Mouse (Mus musculus) brown adipose tissue, adult 24 weeks (tissue): ENCODE data around the gene Aars. TPM values are rescaled to one million over a fixed set of nuclear protein-coding genes. Genes with fewer than 3 reads are reported as not detected.
"Not testable (repeated sequence)": the region's sequence is repeated elsewhere in the genome, so short reads cannot be mapped to it uniquely, and the experiment has no call there.

Experiments used
- H3K27ac ChIP-seq: fragments of 200-500 bp; replicated peaks from 2 replicates; pipeline ENCODE4 v1.5.1; 2012; ENCODE audit warnings: low read depth, mild to moderate bottlenecking, low read length
- H3K4me1 ChIP-seq: fragments of 200-500 bp; 2 replicates; pipeline ENCODE4 v1.6.1; 2012; ENCODE audit warnings: low read length, mixed read lengths; ENCODE audit not compliant: control insufficient read depth, insufficient read depth, insufficient read length
- H3K4me3 ChIP-seq: fragments of 200-500 bp; 2 replicates; pipeline ENCODE4 v1.5.1; 2012; ENCODE audit warnings: low read depth, mild to moderate bottlenecking, low read length, moderate library complexity; ENCODE audit not compliant: insufficient read depth
- polyA plus RNA-seq: library from polyadenylated mRNA; stranded (reverse); fragments of >200 nt; gene quantifications from 2 replicates; pipeline ENCODE4 v1.2.4, GENCODE M21; 2012; ENCODE audit not compliant: missing spikeins, insufficient read depth, insufficient read length

Aars gene
- 27.1 and 45.8 TPM in 2 replicates for polyA plus RNA-seq

DNA sequence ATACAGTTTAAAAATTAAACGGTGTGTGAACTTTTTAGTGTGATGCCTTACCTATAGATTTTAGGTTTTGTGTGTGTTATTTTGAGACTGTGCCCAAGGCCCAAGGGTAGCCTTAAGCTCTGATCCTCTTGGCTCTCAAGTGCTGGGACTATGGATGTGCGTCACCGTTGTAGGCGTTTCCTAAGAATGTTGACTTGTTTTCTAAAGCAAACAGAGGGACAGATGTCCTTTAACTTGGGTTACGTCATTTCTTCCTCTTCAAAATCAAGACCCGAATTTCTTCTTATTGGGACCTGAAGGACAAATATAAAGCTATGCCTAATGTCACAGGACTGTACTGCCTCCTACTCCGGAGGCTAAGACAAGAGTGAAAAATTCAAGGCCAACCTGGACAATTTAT lies at the start of gene Aars:
Gene Aars (plus strand): TSS at position 229 of the 400 bp plus-strand sequence.
- Histone ChIP-seq H3K4me3 (peak within 1 kb of the TSS; percentile 74), H3K4me1 (no peaks in the 10 kb centered on the region), H3K27ac (peak within 1 kb of the TSS; percentile 76)

DNA sequence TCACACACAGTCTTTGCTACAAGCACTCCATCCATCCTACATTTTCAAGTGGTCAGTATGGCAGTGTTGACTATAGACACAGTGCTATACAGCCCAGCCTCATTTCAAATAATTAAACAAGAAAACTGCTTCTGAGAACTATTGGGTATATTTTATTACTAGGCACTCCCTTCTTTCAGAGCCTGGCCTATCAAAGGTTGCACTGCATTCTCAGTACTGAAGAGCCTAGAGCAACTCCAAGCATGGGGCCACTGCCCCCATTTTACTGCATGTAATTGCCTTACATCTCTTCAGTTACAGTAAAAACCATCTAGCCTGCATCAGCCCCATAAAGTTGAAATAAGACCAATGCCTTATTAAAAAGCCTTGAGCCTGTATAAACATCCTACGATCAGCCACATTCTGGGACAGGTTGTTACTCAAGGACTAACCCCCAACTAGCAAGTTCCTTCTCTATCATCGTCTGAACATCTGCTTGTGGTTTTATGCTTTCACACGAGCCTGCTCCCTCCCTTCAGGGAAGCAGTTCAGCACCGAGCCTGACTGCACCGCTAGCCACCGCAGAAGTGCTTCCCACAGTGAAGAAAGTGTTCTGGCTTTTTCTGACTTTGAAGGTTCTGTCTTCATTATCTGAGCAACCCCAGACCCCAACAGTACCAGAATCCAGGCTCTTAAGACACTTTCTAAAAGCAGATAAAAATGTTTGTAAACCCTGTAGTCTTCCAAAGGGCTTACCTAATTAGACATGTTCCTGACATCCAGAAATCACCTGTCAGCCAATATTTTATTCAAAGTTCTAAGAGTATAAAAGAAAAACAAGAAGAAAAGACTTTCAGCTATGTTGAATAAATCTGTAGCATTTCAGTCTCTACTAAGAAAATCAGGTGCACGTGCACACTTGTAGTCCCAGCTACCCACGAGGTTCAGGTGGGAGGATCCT lies 44.9 kb upstream of the Aars start:
- Histone ChIP-seq H3K27ac (no peak overlapping the region), H3K4me1 (no peaks in the 10 kb centered on the region), H3K4me3 (no peak overlapping the region)

DNA sequence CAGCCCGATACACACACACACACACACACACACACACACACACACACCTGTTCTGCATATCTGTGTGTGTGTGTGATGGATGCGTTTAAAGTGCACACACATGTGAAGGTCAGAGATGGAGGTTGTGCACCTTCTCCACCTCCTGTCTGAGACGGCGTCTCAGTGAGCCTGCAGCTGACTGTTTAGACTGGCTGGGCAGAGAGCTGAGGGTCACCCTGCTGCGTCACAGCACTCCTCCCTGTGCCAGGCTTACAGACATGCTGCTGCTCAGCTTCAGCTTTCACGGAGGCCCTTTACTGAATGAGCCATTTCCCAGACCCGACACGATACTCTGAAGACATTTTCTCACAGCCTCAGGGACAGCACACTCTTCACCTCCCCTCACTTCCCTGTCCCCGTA lies 42.9 kb upstream of the Aars start:
- no peak overlapping the region for H3K4me3 ChIP-seq
- H3K4me1 ChIP-seq, result no peaks in the 10 kb centered on the region
- no peak overlapping the region for H3K27ac ChIP-seq

DNA sequence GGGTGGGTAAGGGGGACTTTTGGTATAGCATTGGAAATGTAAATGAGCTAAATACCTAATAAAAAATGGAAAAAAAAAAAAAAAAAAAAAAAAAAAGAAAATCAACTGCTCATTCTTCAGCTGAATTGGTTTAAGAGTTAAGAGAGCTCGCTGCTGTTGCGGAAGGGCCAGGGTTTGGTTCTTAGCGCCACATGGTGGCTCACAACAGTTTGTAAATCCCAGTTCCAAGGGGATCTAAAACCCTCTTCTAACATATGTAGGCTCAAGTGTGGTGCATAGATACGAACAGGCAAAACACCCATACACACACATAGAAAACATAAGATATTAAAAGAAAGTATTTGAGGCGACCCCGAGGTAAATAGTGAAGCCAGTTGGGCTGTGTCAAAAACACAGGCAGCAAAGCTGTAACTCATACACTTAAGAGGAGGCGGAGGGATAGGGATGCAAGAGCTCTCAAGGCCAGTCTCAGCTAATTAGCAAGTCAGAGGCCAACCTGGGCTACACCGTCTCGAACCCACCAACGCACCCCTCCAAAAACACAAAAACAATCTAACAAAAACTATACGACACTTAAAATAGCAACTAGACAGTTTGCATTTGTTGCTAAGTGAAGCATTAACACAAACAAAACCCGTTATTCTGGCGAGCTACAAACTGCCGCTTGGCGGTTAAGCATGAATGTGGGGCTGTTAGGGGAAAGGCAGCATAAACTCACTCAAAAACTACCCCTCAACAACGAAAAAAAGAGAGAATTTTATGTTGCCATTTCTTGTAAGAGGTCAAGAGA lies 36.1 kb upstream of the Aars start:
- Histone ChIP-seq H3K27ac (peak overlapping the region; percentile 79), H3K4me3 (peak overlapping the region; percentile 99), H3K4me1 (peaks cover 5% of the 10 kb centered on the region)

DNA sequence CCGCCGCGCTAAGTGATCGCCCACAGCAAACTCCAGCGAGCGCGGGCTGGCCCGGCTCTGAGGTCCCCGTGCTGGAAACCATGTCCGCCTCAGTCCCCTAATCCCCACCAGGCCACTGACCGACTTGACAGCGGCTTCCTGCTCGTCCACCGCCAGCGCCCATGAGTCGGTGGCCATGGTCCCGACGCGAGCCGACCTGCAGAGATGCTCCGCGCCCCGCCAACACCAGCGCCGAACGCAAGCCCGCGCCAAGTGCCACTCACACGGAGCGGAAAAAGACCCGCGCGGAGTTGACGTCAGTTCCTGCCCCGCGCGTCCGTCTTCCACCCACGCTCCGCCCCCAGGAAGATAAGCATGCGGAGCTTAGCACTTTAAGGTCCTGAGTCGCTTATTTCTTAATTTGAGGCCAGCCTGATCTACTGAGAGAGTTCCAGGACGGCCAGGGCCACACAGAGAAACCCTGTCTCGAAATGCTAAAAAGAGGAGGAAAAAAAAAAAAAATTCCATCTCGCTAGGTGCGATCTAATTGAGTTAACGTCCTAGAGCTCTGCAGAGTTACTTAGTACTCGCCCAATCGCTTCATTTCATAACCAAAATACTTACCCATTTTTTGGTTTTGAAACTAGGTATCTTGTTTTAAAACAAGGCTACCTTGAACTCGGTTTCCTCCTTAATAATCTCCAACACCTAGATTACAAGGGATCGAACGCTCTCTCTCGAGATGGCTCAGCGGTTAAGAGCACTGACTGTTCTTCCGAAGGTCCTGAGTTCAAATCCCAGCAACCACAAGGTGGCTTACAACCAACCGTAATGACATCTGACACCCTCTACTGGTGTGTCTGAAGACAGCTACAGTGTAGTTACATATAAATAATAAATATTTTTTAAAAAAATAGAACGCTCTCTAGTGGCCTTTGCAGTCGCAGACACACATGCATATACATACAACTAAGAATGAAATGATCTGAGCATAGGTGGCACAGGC lies 35.1 kb upstream of the Aars start, which contains the start of gene Ddx19a:
Gene Ddx19a (minus strand): TSS at position 254 of the 985 bp plus-strand sequence.
- H3K4me3 ChIP-seq, result peak within 1 kb of the TSS; percentile 99
- peaks cover 5% of the 10 kb centered on the region for H3K4me1 ChIP-seq
- peak within 1 kb of the TSS; percentile 79 for H3K27ac ChIP-seq

DNA sequence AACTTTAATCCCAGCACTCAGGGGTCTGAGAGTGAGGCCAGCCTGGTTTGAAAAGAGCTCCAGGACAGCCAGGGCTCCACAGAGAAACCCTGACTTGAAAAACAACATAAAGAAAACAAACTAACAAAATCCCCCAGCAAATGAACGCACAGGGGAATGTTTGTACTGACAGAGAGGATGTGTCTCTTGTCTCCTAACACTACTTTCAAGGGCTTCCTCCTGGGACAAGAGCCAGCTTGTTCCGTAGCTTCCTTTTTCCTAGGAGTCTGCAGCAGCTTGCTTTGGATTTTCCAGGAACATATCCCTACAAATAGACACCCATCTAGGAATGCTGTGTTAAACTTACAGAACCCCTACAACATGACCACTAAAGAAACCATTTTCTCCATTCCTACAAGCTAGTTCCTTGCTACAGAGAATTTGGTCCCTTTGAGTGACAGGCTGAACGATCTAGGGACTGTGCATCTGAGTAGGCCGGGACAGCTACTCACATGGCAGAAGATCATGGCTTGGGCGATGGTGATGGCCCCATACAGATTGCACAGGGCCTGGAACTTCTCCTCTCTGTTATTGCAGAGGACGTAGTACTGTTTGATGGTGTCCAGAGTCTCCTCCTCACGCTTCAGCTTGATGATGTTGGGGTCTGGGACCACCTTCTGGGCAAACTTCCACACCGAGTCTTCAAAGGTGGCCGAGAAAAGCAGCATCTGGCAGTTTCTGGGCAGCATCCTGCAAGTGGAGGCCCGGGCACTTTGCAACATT lies 22.5 kb upstream of the Aars start:
- not testable (repeated sequence) for H3K27ac ChIP-seq, H3K4me3 ChIP-seq, H3K4me1 ChIP-seq

DNA sequence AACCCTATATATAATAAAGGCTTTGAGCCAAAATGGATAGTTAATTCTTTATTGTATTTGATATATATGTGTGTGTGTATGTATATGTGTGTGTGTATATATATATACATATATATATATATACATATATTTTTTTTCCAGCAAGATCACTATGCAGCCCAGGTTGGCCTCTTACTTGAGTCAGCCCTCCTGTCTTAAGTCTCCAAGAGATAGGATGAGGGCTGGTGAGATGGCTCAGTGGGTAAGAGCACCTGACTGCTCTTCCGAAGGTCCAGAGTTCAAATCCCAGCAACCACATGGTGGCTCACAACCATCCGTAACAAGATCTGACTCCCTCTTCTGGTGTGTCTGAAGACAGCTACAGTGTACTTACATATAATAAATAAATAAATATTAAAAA lies 6.3 kb upstream of the Aars start:
- not testable (repeated sequence) for H3K27ac ChIP-seq, H3K4me1 ChIP-seq, H3K4me3 ChIP-seq

DNA sequence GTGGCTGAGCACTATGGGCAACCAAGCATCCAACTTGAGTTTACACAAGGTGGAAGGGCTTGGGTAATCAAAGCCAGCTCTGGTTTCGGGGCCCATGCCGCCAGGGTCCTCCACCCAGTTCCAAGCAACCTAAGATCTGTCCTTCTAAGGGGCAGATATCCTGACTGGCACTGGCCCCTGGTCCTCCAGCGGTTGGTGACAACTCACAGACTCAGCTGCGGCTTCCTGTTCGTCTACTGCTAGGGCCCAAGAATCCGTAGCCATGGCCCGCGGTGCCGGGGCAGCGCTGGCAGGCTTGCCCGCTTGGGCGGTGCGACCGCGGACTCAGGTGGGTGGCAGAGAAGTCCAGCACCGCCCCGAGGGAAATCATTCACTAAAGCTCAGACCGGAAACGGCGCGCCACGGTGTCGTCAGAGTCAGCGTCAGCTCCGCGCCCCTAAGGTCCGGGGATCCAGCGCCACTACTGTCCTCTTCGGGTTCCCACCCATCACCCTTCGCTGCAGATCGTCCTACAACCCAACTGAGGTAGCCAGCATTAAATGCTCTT lies 5.5 kb upstream of the Aars start:
- Histone ChIP-seq H3K4me1 (no peaks in the 10 kb centered on the region), H3K27ac (peak overlapping the region; percentile 56), H3K4me3 (peak overlapping the region; percentile 75)

DNA sequence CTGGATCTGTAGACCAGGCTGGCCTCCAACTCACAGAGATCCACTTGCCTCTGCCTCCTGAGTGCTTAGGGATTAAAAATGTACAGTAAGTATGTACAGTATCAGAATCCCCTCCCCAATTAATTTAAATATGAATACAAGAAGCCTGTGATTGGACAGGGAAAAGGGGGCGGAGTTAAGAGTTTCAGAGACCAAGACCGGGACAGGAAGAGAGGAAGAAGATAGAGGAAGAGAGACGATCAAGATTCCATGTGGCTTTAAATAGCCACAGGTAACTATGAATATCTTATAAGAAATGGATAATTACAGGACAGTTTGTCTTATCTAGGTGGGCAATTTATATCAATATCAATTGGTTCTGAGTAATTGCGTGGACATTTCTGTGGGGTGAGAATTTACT lies 3.4 kb upstream of the Aars start:
- no peak overlapping the region for H3K27ac ChIP-seq
- no peaks in the 10 kb centered on the region for H3K4me1 ChIP-seq
- H3K4me3 ChIP-seq, result no peak overlapping the region

DNA sequence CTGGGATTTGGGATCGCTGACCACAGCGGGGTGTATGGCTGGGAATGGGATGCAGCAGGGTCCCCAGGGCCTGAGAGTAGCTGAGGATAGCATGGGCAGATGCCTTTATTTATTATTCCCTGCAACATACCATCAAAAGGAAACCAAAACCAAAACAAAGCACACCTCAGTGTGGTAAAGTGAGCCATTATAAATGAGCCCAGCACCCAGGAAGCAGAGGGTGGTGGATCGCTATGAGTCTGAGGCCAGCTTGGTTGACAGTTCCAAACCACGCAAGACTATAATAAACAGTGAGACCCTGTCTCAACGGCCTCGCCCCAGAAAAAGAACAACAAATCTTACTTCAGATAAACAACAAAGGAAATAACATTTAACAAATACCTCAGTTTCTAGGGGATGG lies 2.9 kb upstream of the Aars start:
- Histone ChIP-seq H3K4me3 (no peak overlapping the region), H3K4me1 (no peaks in the 10 kb centered on the region), H3K27ac (no peak overlapping the region)

DNA sequence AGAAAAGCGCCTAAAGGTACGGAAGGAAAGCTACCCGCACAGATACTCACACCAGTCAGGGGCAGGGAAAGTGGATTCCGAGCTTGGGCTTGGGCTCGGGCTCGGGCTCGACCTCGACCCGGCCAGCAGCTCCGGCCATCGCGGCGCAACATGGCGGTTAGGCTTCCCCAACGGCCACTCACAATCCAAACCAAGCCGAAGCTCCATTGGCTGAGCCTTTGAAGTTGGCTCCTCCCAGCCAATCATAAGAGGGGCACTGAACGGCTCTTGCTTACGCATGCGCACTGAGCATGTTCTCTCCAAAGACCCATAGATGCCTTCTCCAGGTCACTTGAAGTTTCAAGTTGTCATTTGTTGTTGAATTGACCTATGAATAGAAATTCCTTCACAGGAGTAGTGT lies 1.4 kb upstream of the Aars start, which contains the start of gene Ddx19b:
Gene Ddx19b (minus strand): TSS at position 180 of the 400 bp plus-strand sequence.
- Histone ChIP-seq H3K27ac (no peak within 1 kb of the TSS), H3K4me3 (no peak within 1 kb of the TSS), H3K4me1 (no peaks in the 10 kb centered on the region)

DNA sequence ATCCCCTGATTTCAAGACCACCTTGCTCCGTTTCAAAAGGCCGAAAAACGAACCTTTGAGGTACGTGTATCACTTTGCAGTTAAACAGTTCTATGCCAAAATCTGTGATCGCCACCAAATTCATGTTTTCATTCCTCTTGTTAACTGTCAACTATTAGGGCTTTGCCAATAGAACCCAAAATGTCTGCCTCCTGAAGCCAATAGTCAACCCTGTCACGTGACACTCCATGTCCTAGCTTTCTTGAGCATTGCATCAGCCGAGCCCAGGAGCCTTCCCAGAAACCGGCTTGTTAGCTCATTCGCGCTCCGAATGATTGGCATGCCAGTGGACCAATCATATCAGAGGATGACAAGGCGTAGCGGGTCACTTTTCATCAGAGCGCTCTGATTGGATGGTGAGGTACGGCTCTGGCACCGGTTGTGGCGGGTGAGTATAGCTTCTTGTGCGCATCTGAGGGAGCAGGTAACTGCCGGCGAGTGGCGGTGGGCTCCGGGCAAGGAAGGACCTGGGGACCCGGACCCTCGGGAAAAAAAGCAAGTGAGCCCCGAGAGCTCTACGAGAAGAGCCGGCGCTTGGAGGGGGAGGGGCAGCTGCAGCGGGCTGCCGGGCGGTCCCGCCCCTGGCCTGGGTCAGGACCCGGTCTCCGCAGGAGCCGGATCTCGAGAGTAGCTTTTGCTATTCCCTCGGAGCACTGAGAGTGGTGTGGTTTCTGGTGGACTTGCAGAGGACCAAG lies 705 bp downstream of the Aars start:
- H3K4me1 ChIP-seq, result no peaks in the 10 kb centered on the region
- peak overlapping the region; percentile 76 for H3K27ac ChIP-seq
- peak overlapping the region; percentile 74 for H3K4me3 ChIP-seq

DNA sequence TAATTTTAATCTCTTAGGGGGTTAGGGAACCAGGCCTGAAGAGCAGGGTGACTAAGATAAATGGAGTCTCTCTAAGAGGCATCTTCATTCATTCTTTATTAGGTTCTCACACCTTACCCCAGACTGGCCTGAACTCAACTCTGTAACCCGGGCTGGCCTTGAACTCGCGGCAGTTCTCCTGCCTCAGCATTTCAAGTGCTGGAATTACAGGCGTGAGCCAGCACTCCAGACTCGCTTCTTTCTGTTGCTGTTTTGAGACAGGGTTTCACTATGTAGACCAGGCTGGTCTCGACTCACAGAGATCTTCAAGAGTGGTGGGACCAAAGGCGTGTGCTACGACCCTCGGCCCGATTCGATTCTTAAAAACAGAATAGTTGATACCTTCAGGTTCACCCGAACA lies 1.3 kb downstream of the Aars start:
- Histone ChIP-seq H3K27ac (peak overlapping the region; percentile 76), H3K4me3 (peak overlapping the region; percentile 74), H3K4me1 (no peaks in the 10 kb centered on the region)
